Mouse (Mus musculus) liver, postnatal 0 days (tissue): Measurements from ENCODE around the gene Rab13.

Experiments used
- CTCF ChIP-seq: sonication (generic); IDR thresholded peaks from 2 replicates; pipeline ENCODE4 v1.5.1; 2016; ENCODE audit warnings: antibody characterized with exemption, low read depth
- EP300 ChIP-seq: IDR thresholded peaks from 2 replicates; pipeline ENCODE4 v1.6.1; 2016; ENCODE audit warnings: antibody characterized with exemption, low read depth, mild to moderate bottlenecking

DNA sequence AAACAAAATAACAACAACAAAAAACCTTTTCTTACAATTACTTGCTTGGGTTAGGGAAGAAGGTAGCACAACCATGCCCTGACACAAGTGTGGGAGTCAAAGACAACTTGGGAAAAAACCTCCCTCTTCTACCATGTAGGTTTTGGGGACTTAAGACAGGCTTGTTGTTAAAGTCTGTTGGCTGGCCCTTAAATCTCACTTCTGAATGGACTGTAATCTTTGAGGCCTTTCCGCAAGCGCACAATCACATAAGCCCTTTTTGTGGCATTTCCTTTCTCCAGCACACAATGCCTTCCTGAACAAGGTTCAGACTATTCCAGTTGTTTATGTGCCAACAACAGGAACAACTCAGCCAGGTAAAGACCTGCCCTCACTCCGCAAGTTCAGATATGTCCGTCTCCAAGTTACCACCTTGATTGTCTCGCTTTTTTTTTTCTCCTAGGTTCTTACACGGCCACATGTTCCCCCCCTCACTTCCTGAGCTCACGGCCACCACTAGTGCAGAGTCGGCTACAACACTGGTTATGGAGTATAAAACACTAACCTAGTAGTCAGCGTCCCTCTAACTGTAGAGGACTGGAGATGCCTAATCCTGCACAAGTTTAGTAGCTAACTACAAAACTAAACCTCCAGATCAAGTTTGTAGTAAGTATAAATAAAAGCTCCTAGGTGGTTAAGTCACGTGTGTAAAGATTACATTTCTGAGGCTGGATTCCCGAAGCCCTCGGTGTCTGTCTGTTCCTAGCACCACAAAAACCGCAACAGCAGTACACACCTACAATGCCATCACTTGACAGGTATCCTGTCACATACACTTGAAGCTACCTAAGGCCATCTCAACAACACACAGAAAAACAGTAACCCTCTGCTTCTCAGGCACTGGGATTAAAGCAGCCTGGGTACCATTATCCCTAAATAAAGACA lies 1.8 kb upstream of the Rab13 start:
- TF ChIP-seq EP300 (no peak), CTCF (no peak)
